Mouse (Mus musculus) neutrophil, adult 5-6 weeks (primary cell): ENCODE measurements at regions not wholly inside any gene's neighbourhood (a gene's known extent, or its start where the extent isn't known, plus 50 kb on each side); places are given as distances from the start of the nearest gene placed in this dataset.
A peak's percentile ranks its signal among the peaks of the same experiment; 100 is the strongest.
"Not testable (repeated sequence)": the region's sequence is repeated elsewhere in the genome, so short reads cannot be mapped to it uniquely, and the experiment has no call there.

Source experiments
- ATAC-seq: fragments of 151-379, 151-347 bp; 2 replicates; pipeline ENCODE4 v1.8.0; 2017; ENCODE audit warnings: mild to moderate bottlenecking, moderate TSS enrichment; ENCODE audit not compliant: insufficient number of reproducible peaks, poor library complexity, low FRiP score, severe bottlenecking; ENCODE audit errors: extremely low read depth

DNA sequence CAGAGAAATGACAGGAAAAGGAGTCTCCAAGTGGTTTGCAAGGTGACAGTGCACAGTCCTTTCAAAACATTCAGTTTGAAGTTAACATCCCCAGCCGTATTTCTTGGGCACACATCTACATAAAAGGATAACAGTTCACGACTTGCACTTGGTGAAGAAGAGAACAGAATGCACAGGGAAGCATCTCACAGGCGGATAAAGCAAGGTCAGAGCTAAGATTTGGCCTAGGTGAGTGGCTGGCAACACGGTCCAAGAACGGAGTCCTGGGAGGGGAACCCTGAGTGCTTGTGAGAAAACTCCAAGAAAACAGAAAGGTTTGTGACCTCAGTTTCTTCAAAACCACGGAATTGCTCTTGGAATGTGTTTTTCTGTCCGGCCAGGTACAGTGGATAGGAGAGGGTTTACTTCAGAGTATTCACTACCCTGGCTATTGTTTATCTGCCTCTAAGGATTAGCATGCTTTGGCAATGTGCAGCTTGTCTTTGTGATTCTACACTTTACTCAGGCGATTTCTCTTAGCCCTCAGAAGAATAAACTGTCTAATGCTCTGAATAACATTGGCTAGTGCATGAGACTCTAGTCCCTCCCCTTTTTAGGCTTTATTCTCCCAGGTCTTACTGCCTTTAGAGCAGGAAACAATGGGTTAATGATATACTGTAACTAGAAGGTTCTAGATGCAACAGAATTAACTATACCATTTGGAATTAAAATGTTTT lies 73.4 kb upstream of the Chd2 start:
- no peak for ATAC-seq

DNA sequence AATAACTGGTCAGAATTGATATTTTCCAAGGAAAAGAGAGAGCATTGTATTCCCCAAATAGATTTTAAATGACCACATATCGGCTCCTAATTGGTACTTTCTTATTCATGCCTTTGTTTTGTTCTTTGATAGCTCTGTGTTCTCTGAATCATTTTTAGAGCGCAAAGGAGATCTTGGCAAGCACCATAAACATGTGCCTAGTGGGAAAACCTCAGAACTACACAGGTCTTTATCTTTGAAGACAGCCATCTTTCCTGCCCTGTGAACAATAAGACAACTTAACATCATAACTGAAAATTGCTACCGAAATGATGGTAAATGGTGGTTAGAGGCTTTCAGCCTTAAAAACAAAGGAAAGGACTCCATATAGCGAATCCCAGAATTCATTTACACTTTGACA lies 72.7 kb upstream of the Chd2 start:
- ATAC-seq = no peak

DNA sequence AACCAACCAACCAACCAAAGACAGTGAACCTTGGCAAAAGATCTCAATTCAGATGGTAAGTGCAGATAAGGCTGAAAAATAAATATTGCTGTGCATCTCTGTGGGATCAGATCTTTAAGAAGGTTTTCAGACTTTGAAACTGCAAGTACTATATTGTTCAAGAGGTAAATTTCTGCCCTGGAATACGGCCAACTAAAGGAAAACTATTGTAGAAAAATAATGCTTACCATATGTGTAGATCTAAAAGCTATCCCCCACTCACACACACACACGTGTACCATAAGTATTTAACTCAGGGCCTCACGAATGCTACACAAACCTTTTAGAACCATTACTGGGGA lies 71.1 kb upstream of the Chd2 start:
- ATAC-seq = no peak

DNA sequence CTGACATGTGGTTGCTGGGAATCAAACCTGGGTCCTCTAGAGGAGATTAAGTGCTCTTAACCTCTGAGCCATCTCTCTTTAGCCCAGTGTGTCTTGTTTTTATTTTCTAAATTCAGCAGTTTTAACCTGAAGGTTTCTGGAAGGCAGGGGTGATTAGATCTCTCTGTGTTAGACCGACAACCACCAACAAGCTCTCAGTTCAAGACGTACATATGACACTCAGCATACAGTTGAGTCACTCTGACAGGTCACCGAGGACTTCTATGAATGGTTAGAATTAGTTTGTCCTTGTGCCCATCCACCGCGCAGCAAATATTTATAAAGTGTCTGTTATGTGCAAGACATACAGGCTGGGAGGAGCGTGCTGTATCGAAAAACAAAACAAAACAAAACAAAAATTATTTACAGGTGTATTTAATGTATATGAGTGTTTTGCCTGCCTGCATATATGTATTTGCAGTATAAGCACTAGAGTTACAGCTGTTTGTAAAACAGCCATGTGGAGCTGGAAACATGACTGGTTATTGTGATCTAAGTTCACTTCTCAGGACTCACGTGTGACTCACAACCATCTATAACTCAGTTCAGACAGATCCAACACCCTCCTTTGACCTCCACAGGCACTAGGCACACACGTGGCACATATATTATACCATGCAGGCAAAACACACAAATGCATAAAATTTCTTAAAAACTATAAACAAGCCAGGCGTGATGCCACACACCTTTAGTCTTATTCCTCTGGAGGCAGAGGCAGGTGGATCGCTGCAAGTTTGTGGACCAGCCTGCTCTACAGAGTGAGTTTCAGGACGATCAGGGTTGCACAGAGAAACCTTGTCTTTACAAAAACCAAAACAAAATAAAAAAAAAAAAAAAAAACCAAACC lies 70.5 kb upstream of the Chd2 start:
- no peak for ATAC-seq

DNA sequence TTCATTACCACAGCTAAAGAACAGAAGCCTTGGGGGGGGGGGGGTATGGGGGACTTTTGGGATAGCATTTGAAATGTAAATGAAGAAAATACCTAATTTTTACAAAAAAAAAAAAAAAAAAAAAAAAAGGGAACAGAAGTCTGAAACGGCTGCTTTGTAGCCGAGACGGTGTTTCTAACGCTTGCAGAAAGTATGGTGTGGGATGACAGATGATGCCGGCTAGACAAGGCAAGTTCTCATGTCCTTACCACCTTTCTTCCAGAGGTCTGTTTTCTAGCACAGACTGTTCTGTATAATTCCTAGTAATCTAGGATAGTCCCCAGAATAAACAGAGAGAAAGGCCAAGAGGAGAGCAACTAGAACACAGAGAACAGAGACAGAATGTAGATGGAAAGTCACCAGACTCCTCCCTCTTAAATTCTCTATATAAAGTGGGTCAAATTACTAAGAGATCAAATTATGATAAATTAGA lies 67.2 kb upstream of the Chd2 start:
- no peak for ATAC-seq

DNA sequence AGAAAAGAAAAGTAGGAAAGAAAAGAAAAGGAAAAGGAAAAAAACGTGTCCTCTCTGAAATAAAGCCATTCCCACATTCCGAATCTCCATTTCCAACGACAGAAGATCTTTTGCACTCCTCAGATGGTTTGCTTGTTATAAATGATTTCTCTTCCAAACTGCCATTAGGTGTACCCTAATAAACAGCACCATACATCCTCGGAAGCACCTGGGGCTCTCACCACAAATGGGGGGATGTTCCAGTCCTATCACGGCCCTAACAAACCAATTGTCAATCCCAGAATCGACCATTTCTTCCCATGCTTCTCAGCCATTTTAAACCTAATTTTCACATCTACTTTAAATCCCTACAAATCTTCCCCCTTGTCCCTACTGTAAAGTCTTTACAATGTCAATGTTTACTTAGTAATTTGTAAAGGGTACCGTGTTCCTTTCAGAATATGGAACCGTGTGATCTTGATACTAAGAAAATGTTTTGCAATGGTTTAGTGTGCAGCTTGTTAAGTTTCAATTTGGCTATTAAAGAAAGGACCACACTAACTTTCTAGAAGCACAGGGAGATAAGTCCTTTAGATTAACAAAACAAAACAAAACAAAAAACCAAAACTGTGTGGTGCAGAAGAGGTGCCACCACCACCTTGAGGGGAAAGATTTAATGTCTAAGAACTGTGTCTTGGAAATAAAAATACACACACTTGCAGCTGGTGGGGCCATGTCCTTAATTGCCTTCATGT lies 66.6 kb upstream of the Chd2 start:
- no peak for ATAC-seq

DNA sequence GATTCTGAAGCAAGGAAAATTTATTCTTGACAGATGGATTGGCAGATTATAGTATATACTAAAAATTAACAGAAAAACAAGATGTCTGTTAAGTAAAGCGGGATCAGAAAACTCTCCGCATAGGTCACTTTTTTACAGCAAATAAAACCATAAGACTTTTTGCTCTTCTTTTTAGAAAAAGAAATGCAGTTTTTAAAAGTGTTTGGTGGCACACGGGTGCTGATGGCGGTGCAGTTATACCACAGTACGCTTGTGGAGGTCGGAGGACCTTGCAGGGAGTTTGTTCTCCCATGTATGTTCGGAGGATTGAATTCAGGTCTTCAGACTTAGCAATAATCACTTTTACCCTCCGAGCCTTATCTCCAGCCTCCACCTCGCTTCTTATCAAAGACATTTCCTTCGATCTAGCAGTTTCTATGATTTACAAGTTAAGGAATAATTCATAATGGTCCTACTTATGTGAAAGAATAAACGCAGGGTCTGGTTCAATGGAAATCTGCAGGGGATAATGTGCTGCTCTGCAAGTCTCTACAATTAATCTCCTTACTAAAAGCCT lies 65.9 kb upstream of the Chd2 start:
- ATAC-seq = no peak

DNA sequence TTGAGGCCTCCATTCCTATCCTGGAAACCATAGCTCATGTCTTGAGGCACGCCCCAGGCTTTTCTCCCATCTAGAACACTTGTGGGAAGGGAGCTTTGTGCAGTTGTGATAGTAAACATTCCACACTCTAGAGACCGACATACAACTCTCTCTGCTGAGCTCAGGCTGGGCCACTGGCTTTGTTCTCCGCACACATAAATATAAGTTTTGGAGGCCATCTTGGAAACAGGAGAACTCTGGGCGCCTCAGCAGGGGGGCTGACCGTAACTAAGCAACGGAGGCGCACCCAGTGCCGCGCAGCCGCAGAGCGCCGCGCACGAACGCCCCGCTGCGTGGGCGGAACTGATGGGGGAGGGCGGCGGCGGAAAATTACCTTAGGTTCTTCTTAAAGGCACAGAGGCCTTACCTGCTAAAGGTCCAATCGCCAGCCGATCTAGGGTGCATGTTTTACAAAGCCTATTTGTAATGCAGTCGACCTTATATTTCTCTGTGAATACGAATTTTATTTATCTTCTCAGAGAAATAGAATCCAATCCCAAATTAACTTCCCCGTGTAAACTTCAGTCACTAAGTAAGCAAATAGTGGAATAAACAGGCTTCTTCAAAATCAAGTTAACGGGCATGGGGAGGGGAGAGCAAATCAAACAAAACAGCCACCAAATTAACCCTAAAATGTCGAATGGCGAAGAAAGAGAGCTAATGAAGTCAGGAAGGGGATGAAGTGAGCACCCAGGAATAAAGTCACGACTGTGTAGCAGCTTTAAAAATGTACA lies 65.2 kb upstream of the Chd2 start:
- ATAC-seq = peak; percentile 89

DNA sequence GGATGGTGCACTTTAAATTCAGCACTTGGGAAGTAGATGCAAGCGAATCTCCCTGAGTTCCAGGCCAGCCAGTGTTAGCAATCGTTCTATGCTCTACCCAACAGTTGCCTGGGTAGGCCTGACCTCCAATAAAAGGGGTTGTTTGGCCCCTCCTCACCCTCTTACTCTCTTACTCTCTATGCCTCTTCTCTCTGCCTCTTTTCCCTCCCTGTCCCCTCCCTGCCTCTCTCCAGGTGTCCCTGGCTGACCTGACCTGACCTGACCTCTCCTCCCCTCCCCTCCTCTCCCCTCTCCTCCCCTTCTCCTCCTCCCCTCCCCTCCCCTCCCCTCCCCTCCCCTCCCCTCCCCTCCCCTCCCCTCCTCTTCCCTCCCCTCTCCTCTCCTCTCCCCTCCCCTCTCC lies 63.0 kb upstream of the Chd2 start:
- ATAC-seq = no peak

DNA sequence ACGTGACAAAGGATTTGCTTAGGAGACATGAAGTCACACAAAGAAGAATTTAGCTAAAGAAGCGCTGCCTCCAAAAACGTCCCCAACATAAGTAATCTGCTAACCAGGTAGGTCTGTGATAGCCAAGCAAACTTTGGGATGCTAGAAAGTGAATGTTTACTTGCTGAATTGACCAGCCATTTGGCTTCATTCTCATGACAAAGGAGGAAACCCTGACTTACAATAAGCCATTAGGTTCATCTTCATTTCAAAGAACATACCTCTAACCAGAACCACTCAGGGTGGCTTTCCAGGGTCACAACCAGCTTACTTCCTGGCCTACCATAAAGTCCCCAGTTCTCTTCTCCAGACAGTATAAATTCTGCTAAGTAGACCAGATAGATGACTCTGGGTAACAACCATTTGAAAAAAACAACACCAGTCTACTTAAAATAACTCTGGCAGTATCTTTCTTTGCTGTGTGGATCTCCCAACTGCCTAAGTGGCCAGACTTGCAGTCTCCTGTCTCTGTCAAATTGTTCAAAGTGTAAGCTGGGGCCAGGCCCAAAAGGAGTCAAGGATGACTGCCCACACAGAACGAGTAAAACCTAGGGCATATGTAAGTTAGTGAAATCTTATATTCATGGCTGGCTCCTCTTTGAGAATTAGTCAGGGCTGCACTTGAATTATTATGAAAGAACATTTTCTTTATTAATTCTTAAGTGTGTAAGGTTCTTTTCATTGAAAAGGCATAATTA lies 61.4 kb upstream of the Chd2 start:
- no peak for ATAC-seq

DNA sequence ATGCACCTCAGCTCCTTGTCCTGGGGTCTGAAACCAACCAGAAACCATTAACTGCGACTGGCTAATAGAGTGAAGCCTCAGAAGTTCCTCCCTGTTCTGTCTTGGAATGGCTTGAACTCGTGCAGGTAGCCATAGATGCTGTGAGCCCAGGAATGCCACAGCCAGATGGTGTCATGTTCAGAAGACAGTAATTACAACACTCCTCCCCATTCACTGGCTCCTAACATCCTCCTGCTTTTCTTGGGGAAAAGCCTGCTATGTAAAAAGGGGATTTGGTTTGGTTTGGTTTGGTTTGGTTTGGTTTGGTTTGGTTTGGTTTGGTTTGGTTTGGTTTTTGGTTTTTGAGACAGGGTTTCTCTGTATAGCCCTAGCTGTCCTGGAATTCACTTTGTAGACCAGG lies 59.7 kb upstream of the Chd2 start:
- no peak for ATAC-seq

DNA sequence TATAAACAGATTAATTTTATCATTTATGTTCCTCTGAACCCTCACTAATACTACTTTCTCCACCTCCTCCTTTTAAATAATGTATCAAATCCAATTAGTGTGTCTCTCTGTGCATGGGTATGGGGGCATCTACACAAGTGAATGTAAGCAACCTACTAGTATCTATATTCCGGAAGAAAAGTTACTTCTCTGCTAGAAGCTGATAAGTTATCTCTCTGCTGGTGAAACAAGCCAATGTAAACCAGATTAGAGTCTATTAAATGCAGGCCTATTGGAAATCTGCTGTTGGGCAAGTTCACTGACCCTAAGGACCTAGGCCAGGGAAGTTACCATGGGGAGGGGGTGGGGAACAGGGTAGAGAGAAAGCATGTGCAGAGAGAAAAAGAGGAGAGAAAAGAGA lies 59.1 kb upstream of the Chd2 start:
- ATAC-seq = no peak

DNA sequence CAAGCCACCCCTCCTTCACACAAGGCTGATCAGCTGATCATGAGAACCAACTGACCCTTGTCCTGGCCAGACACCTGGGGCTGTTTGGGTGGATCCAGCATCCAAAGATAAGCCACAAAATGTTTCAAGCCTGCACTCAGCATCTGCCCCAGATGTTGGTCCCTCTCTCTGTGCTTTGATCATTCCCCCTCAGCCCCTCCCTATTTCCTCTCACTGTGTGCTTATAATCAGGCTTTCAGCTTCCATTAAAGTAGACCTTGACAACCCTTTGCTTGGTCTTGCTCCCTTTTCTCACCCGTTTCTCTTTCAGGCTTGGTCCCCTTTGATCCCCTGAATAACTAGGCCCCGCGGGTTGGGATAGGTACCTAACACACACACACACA lies 58.4 kb upstream of the Chd2 start:
- not testable (repeated sequence) for ATAC-seq

DNA sequence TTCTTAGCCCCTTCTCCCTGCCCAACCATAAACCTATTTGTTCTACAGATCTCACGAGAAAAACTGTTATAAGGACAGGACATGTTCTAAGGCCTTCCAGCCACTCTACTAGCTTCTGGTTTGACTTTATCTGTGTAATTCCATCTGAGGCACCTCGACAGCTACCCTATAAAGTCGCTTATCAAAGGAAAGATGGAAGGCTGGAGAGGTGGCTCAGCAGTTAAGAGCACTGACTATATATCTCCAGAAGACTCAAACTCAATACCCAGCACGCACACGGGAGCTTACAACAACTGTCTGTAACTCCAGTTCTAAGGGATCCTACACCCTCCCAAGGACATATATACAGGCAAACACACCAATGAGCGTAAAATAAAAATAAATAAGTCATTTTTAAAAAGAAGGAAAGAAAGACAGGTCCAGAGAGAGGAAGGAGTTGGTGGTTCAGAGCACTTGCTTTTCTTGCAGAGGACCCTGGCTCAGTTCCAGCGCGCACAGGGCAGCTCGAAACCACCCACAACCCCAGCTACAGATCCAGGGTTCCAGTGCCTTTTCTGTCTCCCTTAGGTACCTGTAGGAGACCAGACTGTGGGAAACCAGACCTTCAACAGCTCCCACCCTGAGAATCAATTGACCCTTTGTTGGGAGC lies 57.8 kb upstream of the Chd2 start:
- no peak for ATAC-seq

DNA sequence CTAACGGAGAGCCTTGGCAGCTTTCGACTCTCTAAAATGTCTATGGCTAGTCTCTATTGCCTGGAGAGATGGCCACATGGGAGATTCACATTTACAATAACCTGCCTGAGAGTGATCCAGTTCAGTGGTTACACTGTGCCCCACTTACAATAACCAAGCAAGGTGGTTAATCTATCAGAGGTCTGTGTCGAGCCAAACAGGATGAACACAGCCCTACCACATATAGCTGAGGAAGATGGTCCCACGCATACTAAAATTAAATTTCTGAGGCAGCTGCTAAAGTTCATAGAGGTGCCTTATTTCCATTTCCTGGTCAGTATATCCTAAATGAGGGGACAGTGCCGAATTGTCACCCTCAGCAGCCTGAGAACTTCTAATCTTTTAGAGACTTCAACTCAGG lies 56.3 kb upstream of the Chd2 start:
- ATAC-seq = no peak

DNA sequence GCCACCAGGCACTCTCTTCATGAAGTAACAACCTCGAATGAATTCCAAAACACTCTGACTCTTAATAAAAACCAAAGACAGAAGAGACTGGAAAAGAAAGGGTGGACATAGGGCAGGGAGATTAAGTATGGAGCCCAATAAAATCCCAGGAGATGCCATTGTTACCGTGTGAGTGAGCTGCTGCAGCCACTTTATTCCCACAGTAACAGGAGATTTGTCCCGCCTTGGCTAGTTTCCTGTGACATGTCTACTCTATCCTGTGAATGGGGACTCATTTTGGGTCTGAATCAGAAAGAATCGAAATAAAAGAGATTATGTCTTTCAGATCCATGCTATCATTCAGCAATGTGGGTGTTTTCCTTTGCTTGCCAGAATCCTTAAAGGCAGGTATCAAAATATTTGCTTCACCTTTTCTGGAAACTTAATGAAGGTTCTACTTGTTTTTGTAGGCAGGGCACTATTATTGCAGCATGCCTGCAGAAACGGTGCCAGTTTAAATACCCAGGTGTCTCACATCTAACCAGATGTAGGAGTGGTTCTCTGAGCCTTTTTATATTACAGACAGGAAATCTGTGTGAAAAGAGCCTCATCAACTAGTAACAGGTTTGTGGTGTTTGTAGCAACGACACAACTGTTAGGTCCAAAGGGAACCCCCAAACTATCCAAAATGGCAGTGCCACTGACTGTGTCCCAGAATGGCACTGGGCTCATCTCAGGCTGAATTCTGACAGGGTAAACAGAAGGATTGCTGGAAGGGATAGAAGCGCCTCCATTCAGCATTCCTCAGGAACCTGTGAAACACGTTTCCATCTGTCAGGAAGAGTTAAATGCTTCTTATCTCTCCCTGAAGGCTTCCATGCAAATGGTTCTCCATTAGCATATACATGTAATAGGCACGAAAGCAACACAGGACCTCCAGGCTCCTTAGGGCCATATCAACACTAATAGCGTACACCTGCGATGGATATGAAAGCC lies 55.5 kb upstream of the Chd2 start:
- ATAC-seq = no peak

DNA sequence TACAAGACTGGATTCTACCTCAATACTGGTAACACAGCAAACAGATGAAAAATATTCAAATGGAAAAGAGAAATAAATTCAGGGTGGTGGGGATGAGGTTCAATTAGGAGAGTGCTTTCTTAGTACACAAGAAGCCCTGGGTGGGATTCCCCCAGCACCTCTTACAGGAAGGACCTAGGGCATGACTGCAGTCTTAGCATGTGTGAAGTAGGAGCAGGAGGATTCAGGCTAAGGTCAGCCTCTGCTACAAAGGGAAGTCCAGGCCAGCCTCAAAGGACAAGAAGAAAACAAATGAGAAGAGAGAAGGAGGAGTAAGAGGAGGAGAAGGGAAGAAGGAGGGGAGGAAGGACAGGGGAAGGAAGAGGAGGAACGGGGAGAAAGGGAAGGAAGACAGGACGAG lies 54.8 kb upstream of the Chd2 start:
- ATAC-seq = no peak
